Mouse (Mus musculus) forebrain, postnatal 0 days (tissue): ENCODE measurements at regions not wholly inside any gene's neighbourhood (a gene's known extent, or its start where the extent isn't known, plus 50 kb on each side); places are given as distances from the start of the nearest gene placed in this dataset.

Experiments
- ATAC-seq: fragments of 200-750 bp; cut with Nextera tagmentation; 2 replicates; pipeline ENCODE4 v1.8.0; 2017; ENCODE audit warnings: mild to moderate bottlenecking, moderate library complexity
- DNase-seq: peaks from one replicate; pipeline ENCODE4 v3.0.0-alpha.2; 2015
- H3K27ac ChIP-seq: fragments of 300-500 bp; sonication (generic); 2 replicates; pipeline ENCODE4 v1.5.1; 2014; ENCODE audit warnings: low read depth, mild to moderate bottlenecking, antibody characterized with exemption, low read length, moderate library complexity, mixed read lengths
- H3K27me3 ChIP-seq: fragments of 300-500 bp; sonication (generic); 2 replicates; pipeline ENCODE4 v1.6.1; 2014; ENCODE audit warnings: mild to moderate bottlenecking, low read length, mixed read lengths; ENCODE audit not compliant: insufficient read depth
- H3K36me3 ChIP-seq: fragments of 300-500 bp; sonication (generic); 2 replicates; pipeline ENCODE4 v1.6.1; 2014; ENCODE audit warnings: mild to moderate bottlenecking, moderate library complexity; ENCODE audit not compliant: insufficient read depth
- H3K4me1 ChIP-seq: fragments of 300-500 bp; sonication (generic); 2 replicates; pipeline ENCODE4 v1.6.1; 2014; ENCODE audit warnings: antibody characterized with exemption; ENCODE audit not compliant: insufficient read depth
- H3K4me2 ChIP-seq: fragments of 300-500 bp; sonication (generic); 2 replicates; pipeline ENCODE4 v1.6.1; 2014; ENCODE audit warnings: low read depth, mild to moderate bottlenecking, moderate library complexity
- H3K4me3 ChIP-seq: fragments of 300-500 bp; sonication (generic); 2 replicates; pipeline ENCODE4 v1.5.1; 2014; ENCODE audit warnings: low read depth, low read length, mixed read lengths
- H3K9ac ChIP-seq: fragments of 300-500 bp; sonication (generic); 2 replicates; pipeline ENCODE4 v1.6.1; 2014; ENCODE audit warnings: mild to moderate bottlenecking
- H3K9me3 ChIP-seq: fragments of 300-500 bp; sonication (generic); 2 replicates; pipeline ENCODE4 v1.6.1; 2016; ENCODE audit warnings: low read length
- CTCF ChIP-seq: sonication (generic); IDR thresholded peaks from 2 replicates; pipeline ENCODE4 v1.5.1; 2016; ENCODE audit warnings: antibody characterized with exemption, control low read depth, low read depth
- WGBS: fragments of 180-500 bp; shearing (Covaris S2); extraction: QIAGEN DNeasy Blood & Tissue Kit; methylation state at CpG from one replicate; pipeline ENCODE4 v1.1.7; 2014; 5-methylcytosine and 5-hydroxymethylcytosine counted together

DNA sequence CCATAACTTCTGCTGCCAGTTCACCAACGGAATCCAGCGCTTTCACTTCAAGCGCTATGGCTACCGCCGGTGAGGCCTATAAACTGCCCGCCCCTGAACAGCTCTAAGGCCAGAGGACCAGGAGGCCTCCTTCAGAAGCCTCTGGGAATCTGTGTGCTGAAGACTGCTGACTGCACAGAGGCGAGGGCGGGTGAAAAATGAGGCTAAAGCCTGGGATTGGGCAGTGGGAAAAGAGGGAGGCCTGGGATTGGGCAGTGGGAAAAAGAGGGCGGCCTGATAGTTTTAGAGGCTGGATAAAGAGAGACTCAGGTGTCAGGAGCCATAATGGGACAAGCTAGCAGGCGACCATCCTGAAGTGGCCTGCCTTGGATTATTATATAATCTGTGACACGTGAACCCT is 80.8 kb downstream of the Plekhb2 start:
- ATAC-seq (no peak), DNase-seq (no peak)
- Histone ChIP-seq H3K9ac (no peak overlapping the region), H3K4me3 (no peak overlapping the region), H3K36me3 (no peaks in the 10 kb centered on the region), H3K27me3 (no peaks in the 10 kb centered on the region), H3K9me3 (no peaks in the 10 kb centered on the region), H3K4me1 (no peaks in the 10 kb centered on the region), H3K4me2 (no peak overlapping the region), H3K27ac (no peak overlapping the region)
- TF ChIP-seq CTCF = no peak
- 92% methylated on average over 11 of the region's 11 CpGs for WGBS

DNA sequence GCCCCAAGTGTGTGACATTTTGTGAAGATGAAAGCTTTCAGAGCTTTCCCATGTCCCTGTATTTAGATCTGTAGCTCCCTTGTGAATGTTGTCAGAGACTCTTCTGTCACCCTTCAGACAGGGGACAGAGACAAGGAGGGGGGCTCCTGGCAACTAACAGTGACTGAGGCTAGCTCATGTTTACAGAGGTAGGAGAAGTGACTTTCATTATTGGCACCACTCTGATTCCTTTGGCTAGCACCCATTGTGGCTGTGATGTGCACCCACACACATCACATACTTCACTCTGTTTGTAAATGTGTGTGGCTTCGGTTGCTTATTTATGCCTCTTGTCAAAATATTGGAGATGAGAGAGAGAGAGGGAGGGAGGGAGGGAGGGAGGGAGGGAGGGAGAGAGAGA is 93.4 kb downstream of the Plekhb2 start:
- Histone ChIP-seq H3K36me3 (no peaks in the 10 kb centered on the region), H3K27ac (no peak overlapping the region), H3K4me1 (no peaks in the 10 kb centered on the region), H3K4me2 (no peak overlapping the region), H3K9ac (no peak overlapping the region), H3K27me3 (no peaks in the 10 kb centered on the region), H3K4me3 (no peak overlapping the region), H3K9me3 (no peaks in the 10 kb centered on the region)
- no peak for DNase-seq
- no peak for TF ChIP-seq CTCF
- 69% methylated on average over 1 of the region's 1 CpGs for WGBS
- ATAC-seq = no peak

DNA sequence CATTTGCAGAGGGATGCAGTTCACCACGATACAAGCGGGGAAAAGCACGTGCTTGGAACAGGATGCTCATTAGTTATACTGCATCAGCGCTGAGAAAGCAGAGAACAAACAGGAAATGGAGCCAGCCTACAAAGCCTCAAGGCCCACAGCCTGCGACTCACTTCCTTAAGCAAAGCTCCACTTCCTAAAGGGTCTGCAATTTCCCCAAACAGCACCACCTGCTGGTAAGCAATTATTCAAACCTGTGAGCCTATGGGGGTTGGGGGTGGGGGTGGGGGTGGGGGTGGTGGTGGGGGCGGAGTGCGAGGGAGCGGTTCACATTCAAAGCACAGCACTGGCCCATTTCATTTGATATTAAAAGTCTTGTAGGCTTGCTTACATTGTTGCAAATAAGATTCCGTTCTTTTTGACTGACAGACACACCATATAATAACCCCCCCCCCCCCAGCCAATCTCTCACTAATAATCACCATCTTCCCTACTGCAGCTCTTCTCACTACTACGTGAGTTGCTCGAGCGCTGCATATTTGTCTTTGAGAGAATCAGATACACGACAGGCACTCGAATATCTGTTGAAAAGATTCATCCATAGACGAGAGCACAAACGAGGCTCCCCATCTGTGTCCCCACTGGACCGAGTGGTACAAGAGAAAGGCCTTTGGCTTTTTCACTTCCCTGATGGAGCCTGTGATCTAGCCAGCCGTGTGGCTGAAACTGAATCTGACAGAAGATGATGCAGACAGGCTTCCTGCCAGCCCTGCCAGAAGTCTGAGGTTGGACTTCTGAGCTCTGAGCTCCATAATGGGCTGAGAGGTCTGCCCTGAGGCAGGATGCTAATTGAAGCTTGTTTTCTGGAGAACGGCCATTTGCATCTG is 112.1 kb downstream of the Plekhb2 start:
- TF ChIP-seq CTCF = 0 out of 2 replicates have a peak, but pooled peaks have one; percentile 6
- no peak overlapping the region for H3K9ac ChIP-seq
- peak; percentile 66 for ATAC-seq
- H3K4me1 ChIP-seq = no peaks in the 10 kb centered on the region
- H3K9me3 ChIP-seq = no peaks in the 10 kb centered on the region
- peak; percentile 13 for DNase-seq
- H3K4me2 ChIP-seq = no peak overlapping the region
- no peaks in the 10 kb centered on the region for H3K36me3 ChIP-seq
- 59% methylated on average over 19 of the region's 19 CpGs for WGBS
- no peaks in the 10 kb centered on the region for H3K27me3 ChIP-seq
- 0 out of 2 replicates have a peak overlapping the region, but pooled peaks have one; percentile 21 for H3K27ac ChIP-seq
- no peak overlapping the region for H3K4me3 ChIP-seq

DNA sequence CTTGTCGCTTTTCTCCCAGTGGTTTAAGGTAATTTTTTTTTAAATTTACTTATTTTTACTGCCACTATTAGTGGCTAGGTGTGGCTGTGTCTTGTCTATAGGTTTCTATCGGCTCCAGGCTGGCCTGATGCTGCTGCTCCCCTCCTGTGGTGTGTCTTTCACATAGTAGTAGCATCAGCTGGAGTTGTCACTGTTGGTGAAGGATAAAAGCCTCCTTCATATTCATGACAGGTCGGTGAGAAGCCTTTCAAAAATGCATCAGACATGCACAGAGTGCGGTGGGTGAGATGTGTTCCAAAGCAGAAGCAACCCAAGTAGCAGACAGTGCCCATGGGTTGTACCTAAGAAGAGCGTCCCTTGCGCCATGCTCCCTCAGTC is 112.7 kb downstream of the Plekhb2 start:
- no peak overlapping the region for H3K4me2 ChIP-seq
- 63% methylated on average over 6 of the region's 6 CpGs for WGBS
- H3K9me3 ChIP-seq = no peaks in the 10 kb centered on the region
- no peaks in the 10 kb centered on the region for H3K27me3 ChIP-seq
- DNase-seq (no peak), ATAC-seq (no peak; the same call in 1 of the 2 replicates)
- H3K4me3 ChIP-seq = no peak overlapping the region
- no peak overlapping the region for H3K27ac ChIP-seq
- no peaks in the 10 kb centered on the region for H3K36me3 ChIP-seq
- H3K9ac ChIP-seq = no peak overlapping the region
- TF ChIP-seq CTCF = no peak
- no peaks in the 10 kb centered on the region for H3K4me1 ChIP-seq

DNA sequence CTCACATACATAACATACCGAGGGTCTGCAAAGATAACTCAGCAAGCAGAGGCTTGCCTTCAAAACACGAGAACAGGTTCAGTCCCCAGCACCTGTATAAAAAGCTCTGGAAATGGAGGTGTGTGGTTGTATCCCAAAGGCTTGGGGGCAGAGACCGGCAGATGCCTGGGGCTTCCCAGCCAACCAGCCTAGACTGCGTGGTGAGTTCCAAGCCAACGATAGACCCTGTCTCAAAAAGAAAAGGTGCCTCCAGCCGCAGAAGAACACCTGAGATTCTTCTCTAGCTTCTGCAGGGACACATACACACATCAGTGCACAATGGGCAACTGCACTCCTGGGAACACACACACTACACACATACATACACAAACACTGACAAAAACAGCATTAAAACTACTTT is 125.0 kb downstream of the Plekhb2 start:
- no peak overlapping the region for H3K4me3 ChIP-seq
- no peaks in the 10 kb centered on the region for H3K27me3 ChIP-seq
- H3K27ac ChIP-seq = no peak overlapping the region
- no peaks in the 10 kb centered on the region for H3K4me1 ChIP-seq
- H3K4me2 ChIP-seq = no peak overlapping the region
- no peak for ATAC-seq
- H3K36me3 ChIP-seq = no peaks in the 10 kb centered on the region
- DNase-seq = no peak
- TF ChIP-seq CTCF = no peak
- H3K9ac ChIP-seq = no peak overlapping the region
- H3K9me3 ChIP-seq = 0 out of 2 replicates have a peak, but pooled peaks cover 3% of the 10 kb centered on the region
- 90% methylated on average over 6 of the region's 6 CpGs for WGBS

DNA sequence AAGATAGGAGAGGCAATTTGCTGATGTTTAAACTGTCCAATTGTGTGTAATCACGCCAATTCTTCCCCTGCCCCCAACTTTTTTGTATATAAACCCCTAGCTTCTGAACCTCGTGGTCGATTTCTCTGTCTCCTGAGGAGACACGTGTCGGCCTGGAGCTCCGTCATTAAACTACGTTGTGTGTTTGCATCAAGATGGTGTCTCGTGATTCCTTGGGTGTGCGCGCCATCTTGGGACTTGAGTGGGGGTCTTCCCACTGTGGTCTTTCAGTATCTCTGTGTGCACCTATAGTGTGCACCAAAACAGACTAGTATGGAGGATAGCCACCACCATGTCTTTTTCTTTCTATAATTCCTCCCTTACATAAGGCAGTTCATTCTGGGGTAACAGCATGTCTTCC is 128.4 kb downstream of the Plekhb2 start:
- H3K27ac ChIP-seq = no peak overlapping the region
- no peak for TF ChIP-seq CTCF
- H3K4me3 ChIP-seq = no peak overlapping the region
- no peak overlapping the region for H3K4me2 ChIP-seq
- no peaks in the 10 kb centered on the region for H3K4me1 ChIP-seq
- 0 out of 2 replicates have a peak, but pooled peaks cover 11% of the 10 kb centered on the region for H3K9me3 ChIP-seq
- H3K36me3 ChIP-seq = no peaks in the 10 kb centered on the region
- H3K9ac ChIP-seq = no peak overlapping the region
- no peaks in the 10 kb centered on the region; the same call in 1 of the 2 replicates for H3K27me3 ChIP-seq
- WGBS = 91% methylated on average over 10 of the region's 10 CpGs
- ATAC-seq = no peak
- no peak for DNase-seq

DNA sequence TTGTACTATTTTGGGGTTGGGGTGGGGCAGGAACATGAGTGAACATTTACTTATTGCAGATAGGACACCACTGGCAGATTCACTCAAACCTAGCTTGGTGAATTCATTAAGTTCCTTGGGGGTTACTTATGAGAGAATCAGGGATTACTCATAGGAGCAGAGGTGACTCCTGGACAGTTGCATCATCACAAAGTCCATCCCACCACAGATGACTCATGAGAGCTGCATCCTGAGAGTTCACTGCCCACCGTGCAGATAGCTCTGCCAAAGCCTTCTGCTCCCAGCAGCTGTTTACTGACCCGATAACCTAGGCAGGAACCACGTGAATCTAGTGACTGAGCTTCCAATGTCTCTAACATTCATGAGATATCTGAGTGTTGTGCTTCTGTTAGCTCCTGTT is 129.6 kb downstream of the Plekhb2 start:
- DNase-seq = no peak
- H3K9me3 ChIP-seq = 0 out of 2 replicates have a peak, but pooled peaks cover 11% of the 10 kb centered on the region
- no peak for ATAC-seq
- no peaks in the 10 kb centered on the region for H3K36me3 ChIP-seq
- H3K4me2 ChIP-seq = no peak overlapping the region
- H3K27ac ChIP-seq = no peak overlapping the region
- WGBS = 84% methylated on average over 3 of the region's 3 CpGs
- TF ChIP-seq CTCF = no peak
- no peak overlapping the region for H3K4me3 ChIP-seq
- no peaks in the 10 kb centered on the region; the same call in 1 of the 2 replicates for H3K27me3 ChIP-seq
- no peak overlapping the region for H3K9ac ChIP-seq
- no peaks in the 10 kb centered on the region for H3K4me1 ChIP-seq
